Mouse (Mus musculus) ES-E14 (cell line): Measurements from ENCODE around the gene Gng7.

ENCODE experiments used
- CHD2 ChIP-seq: IDR thresholded peaks from 2 replicates; pipeline ENCODE4 v1.6.1; 2014; ENCODE audit warnings: mild to moderate bottlenecking, low read depth, low read length, inconsistent platforms
- HCFC1 ChIP-seq: IDR thresholded peaks from 2 replicates; pipeline ENCODE4 v1.6.1; 2012; ENCODE audit warnings: low read length, inconsistent platforms, borderline replicate concordance; ENCODE audit not compliant: insufficient read depth
- MAFK ChIP-seq: IDR thresholded peaks from 2 replicates; pipeline ENCODE4 v1.6.1; 2014; ENCODE audit warnings: mild to moderate bottlenecking, low read depth, low read length, inconsistent platforms; ENCODE audit not compliant: insufficient read depth
- ZC3H11A ChIP-seq: IDR thresholded peaks from 2 replicates; pipeline ENCODE4 v1.6.1; 2012; ENCODE audit warnings: low read depth, mild to moderate bottlenecking, inconsistent platforms, low read length, borderline replicate concordance
- ZNF384 ChIP-seq: IDR thresholded peaks from 2 replicates; pipeline ENCODE4 v1.6.1; 2012; ENCODE audit warnings: low read depth, low read length, inconsistent platforms

DNA sequence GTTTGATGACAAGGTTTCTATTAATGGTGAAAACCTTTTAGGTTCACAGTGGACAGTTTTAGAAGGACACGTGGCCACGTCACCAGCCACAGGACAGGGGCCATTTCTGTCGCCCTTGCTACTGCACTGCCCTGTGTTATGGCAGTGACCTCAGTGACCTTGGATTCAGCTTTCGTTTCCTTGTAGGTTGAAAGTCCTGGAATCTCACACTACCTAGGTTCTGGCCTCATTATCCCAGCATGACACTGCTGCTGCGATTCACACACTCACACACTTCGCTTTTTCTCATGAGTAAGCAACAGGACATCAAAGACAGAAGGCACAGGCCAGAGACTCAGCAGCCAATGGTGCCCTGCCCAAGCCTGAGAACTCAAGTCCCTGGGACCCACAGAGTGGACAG lies 57.8 kb downstream of the Gng7 start:
- TF ChIP-seq ZNF384 (no peak), ZC3H11A (no peak), MAFK (no peak), HCFC1 (no peak), CHD2 (no peak)
